Mouse (Mus musculus) stomach, postnatal 0 days (tissue): ENCODE results near the gene Cox19.
A peak's percentile ranks its signal among the peaks of the same experiment; 100 is the strongest.

Experiments
- CTCF ChIP-seq: IDR thresholded peaks from 2 replicates; pipeline ENCODE4 v1.5.1; 2016; ENCODE audit warnings: antibody characterized with exemption, low read depth, mild to moderate bottlenecking, moderate library complexity
- EP300 ChIP-seq: optimal IDR thresholded peaks from 2 replicates; pipeline ENCODE3; 2016; ENCODE audit warnings: antibody characterized with exemption

GRCm38 (mm10) chr5:139371631-139372401 lies 20.6 kb upstream of the Cox19 start:
- peak; percentile 49 for TF ChIP-seq CTCF
- TF ChIP-seq EP300: no peak
